Mouse (Mus musculus): Measurements from ENCODE around the gene Iqcc.

Iqcc gene

DNA sequence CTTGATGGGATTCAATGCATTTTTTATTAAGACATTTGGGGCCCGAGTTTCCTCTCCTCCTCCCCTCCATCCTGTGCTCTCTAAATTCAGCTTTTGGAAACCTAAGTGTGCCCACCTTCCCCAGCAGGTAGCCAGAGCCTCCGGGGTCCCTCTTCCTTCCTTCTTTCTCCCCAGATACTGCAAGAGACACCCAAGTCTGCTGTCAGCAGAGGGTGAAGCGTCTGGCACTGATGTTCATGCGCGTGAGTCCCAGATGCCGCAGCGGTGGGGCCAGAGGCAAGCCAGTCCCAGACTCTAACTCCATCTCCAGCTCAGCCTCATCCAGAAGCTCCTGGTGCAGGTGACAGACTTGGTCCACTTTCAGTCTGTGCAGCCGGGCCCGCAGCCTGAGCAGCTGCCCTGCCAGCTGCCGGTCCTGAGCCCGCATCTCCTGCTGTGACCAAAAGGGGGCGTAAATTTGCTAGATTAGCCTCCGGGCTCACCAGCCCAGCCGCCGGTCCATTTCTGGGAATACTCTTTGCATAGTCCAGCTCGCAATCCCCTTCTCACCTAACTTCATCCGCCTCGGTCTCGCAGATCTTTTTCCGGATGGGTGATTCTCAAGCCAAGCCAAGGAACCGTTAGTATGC, 41.9 kb downstream of the Iqcc start:
- DNase-seq: peak; percentile 81

DNA sequence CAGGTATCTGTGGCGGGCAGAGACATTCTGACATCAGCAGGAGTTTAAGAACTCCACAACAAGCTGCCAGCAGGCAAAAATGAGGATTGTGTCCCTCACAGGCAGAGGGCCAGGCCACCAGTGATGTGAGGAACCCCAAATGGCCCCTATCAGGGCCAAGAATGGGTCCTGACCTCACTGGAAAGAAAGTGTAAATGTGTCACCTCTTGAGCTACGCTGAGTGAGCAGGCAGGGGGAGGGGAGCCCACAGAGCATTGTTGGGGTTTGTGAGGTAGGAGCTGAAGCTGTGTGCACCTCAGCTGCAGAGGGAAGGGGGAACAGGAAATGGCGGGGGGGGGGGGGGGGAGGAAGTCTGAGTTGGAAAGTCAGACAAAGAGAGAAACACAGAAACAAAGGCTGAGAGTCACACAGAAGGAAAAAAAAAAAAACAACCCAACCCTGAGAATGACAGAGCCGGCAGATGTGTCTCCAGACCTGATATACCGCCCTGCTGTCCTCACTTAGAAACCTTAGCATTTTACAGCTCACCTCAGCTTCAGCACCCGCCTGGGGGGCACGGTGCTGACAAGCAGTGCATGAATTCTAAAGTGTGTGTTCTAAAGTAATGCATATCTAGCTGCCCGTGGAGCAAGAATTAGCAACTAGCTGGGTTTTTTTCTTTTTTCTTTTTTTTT, 43.6 kb downstream of the Iqcc start:
- peak; percentile 65 for DNase-seq

DNA sequence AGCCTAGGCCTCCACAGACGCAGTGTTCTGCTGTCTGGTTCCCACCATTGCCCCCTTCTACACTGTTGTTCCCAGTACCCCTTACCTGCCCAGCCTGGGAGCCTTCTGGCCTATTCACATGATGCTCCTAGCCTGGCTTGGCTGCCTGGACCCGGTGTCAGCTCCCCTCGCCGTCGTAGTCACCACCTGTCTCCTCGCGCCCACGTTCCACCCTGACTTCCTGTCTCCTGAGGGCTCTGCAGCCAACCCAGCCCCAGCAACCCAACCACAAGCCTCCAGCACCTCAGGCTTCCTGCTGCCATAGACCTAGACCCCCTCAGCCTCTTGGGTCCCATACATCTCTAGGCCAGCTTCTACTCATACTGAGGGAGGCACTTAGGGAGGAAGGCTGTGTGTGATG, 45.5 kb downstream of the Iqcc start, which contains the start of gene Lck:
Gene Lck (minus strand): TSS at position 212 of the 400 bp plus-strand sequence.
- DNase-seq: no peak

DNA sequence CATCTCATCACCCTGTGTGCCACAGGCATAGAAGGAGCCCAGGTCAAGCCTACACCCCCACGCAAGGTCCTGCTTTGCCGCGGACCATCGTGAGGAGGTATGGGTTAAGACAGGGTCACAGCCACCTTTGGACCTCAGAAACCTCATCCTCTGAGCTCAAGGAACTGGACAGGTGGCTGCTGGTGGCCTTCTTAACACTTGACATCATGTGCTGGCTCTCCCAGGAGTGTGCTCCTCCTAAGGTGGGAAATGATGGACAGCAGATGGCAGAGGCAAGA, 45.9 kb downstream of the Iqcc start:
- DNase-seq: no peak

DNA sequence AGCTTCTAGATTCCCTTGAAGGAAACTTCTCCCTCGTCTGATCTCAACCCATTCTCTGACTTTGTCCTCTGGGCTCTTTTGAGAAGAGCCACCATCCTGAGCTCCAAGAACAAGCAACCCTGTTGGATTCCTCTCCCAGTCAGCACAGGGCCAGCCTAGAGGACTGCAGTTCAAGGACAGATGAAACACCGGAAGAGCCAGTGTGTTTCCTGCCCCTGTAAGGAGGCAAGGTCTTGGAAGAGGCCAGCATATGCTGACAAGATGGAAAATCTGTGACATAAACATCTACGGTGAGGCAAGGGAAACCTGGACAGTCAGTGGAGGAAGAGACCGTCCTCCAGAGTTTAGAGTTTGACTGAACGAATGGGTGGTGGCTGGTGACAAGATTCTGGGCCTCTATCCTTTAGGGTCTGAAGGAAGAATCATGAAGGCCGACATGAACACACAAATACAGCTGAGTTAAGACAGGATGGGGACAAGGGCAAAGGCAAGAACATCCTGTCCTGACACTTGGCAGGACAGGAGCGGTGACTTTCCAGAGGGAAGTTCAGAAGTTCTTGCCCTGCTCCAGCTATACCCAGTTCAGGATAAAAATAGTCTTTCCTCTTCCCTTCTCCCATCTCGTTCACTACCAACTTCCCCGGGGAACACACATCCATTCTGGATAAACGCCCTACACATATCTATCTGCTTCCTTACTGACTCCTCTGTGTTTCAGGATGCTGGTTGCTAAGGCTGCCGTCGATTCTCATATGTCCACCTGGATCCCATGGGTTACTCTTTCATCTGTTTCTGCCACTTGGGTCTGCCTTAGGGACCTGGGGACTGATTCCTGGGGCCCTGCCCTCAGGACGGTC, 46.4 kb downstream of the Iqcc start:
- DNase-seq: peak; percentile 27

DNA sequence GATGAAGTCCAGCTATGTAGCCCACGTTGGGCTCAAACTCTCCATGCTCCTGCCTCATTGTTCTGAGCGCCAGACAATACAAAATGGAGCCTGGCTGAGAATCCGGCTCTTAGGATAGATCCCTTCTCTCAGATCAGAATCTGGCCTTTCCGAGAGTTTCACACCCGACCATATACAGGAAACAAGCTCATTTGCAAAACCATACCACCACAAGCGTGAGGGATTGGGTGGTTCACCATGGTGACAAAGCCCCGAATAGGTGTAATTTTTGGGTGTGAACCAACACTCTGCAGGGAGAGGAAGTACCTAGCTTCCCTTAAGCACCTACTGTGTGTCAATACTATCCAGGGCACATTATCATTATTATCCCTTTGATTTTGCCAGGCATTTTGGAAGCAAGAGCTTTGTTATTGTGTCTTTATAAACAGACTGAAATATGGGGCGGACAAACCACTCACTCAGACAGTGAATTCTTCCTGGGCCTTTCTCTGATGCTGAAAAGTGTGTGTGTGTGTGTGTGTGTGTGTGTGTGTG, 47.3 kb downstream of the Iqcc start:
- DNase-seq: no peak

DNA sequence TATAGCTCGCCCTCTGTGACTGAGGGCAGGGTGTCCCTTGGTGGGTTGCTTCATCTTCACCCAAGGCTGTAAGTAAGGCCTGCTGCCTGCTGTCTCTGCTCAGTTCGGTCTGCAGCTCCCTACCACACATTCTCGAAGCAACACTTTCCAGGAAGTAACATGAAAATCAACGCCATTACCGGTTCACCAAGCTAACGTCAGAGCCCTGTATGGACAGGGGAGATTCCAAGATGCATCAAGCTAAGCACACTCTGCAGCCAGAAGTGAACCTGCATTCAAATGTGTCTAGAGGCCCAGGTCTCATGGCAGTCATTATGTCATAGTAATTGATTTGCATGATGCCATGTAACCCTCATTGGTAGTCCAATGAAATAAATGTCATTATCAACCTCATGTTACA, 48.9 kb downstream of the Iqcc start:
- DNase-seq: no peak

DNA sequence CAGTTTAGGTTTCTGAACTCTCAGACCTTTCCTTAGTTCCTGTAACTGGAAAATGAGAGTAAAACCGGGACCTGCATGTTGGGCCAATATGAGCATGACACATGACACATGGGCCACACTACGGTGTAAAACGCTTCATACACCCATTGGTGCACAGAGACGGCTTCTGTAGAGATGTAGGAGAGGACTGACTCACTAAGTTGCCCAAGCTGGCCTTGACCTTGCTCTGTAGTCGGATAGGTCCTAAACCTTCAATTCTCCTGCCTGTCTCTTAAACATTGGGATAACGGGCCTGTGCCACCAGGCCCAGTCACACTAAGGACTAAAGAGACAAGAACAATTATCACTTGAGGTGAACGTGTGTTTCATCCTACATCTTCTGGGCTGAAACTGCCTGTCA, 50.5 kb downstream of the Iqcc start:
- no peak for DNase-seq

DNA sequence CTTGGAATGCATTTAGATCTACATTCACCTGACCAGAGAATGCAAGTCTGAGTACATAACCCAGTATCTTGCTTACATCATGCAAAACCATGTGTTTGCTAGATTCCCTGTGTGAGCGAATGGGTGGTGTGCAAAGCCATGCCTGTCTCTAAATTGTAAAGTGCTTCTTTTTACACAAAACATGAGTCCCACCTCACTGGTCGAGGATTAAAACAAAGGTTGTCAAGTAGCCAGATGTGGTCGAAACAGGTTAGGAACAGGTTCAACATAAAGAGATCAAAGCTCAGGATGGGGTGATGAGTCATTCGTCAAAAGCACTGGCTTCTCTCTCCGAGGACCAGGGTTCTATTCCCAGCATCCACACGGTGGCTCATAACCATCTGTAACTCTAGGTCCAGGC, 53.8 kb downstream of the Iqcc start:
- DNase-seq: no peak
